In genomic region chr6:29193961-29194750, GRCm38 (mm10) we compare ENCODE assay signal across 10 mouse cellular contexts. TPM values are rescaled to one million over a fixed set of nuclear protein-coding genes. Genes with fewer than 3 reads are reported as not detected.
DNase-seq lines count a peak whose midpoint lies in the region; ATAC-seq lines count a peak whose summit lies in the region.
"Had no signal": no experiment of that assay in that cellular context is flagged by ENCODE, and none has a peak within 500 bp of the region (broad histone marks: within the 10 kb centered on the region; RNA-seq: fewer than 3 reads in every experiment).

No protein-coding gene starts in this region.

- H3K36me3 ChIP-seq in megakaryocyte, embryonic 14.5 days (replicated peaks; ENCODE audit: low read length): no peaks in the 10 kb centered on the region
- no peaks in the 10 kb centered on the region for H3K36me3 ChIP-seq in heart, embryonic 12.5 days
- no peaks in the 10 kb centered on the region for H3K36me3 ChIP-seq in hindbrain, embryonic 14.5 days (replicated peaks; ENCODE audit: control insufficient read depth, insufficient read depth)

- H3K9me3 ChIP-seq in megakaryocyte, embryonic 14.5 days: no peaks in the 10 kb centered on the region
- no peaks in the 10 kb centered on the region for H3K9me3 ChIP-seq in heart, embryonic 12.5 days (replicated peaks)
- no peaks in the 10 kb centered on the region for H3K9me3 ChIP-seq in hindbrain, embryonic 14.5 days (ENCODE audit: control insufficient read depth, low read length)

- no peak for ATAC-seq in megakaryocyte, adult 5-6 weeks (ENCODE audit: poor library complexity, severe bottlenecking)
- ATAC-seq in heart, embryonic 12.5 days (ENCODE audit: insufficient number of reproducible peaks, low FRiP score): peak; percentile 85
- ATAC-seq in hindbrain, embryonic 14.5 days (ENCODE audit: low FRiP score): no peak

- H3K4me3 ChIP-seq in megakaryocyte, embryonic 14.5 days (replicated peaks): peak overlapping the region; percentile 64
- H3K4me3 ChIP-seq in heart, embryonic 12.5 days: no peak overlapping the region
- no peak overlapping the region for H3K4me3 ChIP-seq in hindbrain, embryonic 14.5 days (replicated peaks; ENCODE audit: low read length)

- peaks cover 85% of the 10 kb centered on the region for H3K4me1 ChIP-seq in megakaryocyte, embryonic 14.5 days
- peaks cover 24% of the 10 kb centered on the region for H3K4me1 ChIP-seq in heart, embryonic 12.5 days (replicated peaks)
- H3K4me1 ChIP-seq in hindbrain, embryonic 14.5 days (replicated peaks; ENCODE audit: control insufficient read depth, insufficient read depth, low read length): peaks cover 17% of the 10 kb centered on the region

- H3K9ac ChIP-seq in heart, embryonic 12.5 days: 0 out of 2 replicates have a peak overlapping the region, but pooled peaks have one; percentile 1
- no peak overlapping the region for H3K9ac ChIP-seq in hindbrain, embryonic 14.5 days

- 35% methylated on average over 15 of the region's 15 CpGs for WGBS in heart, embryonic 12.5 days
- 78% methylated on average over 15 of the region's 15 CpGs for WGBS in hindbrain, embryonic 14.5 days

- peak overlapping the region; percentile 17 for H3K4me2 ChIP-seq in heart, embryonic 12.5 days
- no peak overlapping the region for H3K4me2 ChIP-seq in hindbrain, embryonic 14.5 days (replicated peaks)

- DNase-seq in ZHBTc4 (ENCODE audit: low read depth, low spot score): peak; percentile 56
- DNase-seq in lung, adult 18-20 months: peak; percentile 65 to 78
- no peak for DNase-seq in yolk sac, embryonic 10.5 days (ENCODE audit: low spot score)
- no peak for DNase-seq in hindbrain, embryonic 14.5 days (ENCODE audit: low spot score)
- DNase-seq in layer of hippocampus, postnatal 10 days (ENCODE audit: low spot score in 2 of 2): no peak
- DNase-seq: gastrocnemius, postnatal 14 days; left cerebral cortex, postnatal 4 days had no signal

- peak overlapping the region; percentile 75 for H3K27ac ChIP-seq in heart, embryonic 12.5 days (ENCODE audit: poor library complexity, severe bottlenecking)
- no peak overlapping the region for H3K27ac ChIP-seq in hindbrain, embryonic 14.5 days

- peaks cover 87% of the 10 kb centered on the region for H3K27me3 ChIP-seq in megakaryocyte, embryonic 14.5 days (replicated peaks)
- H3K27me3 ChIP-seq in heart, embryonic 12.5 days (replicated peaks): peaks cover 24% of the 10 kb centered on the region
- no peaks in the 10 kb centered on the region for H3K27me3 ChIP-seq in hindbrain, embryonic 14.5 days (ENCODE audit: control insufficient read depth, insufficient read depth, low read length)

RNA-seq across cellular contexts. Expression of gene Prrt4, which starts 14.8 kb away (rescaled TPM):
- polyA plus RNA-seq in megakaryocyte, embryonic 14.5 days (2012; ENCODE audit: insufficient read depth, low replicate concordance): 36.9 and 51.1 TPM in 2 replicates
- total RNA-seq in megakaryocyte, adult 5-6 weeks (2015): not detected in 2 replicates
- not detected in 2 replicates for total RNA-seq in megakaryocyte, adult 5-6 weeks (2017)
- polyA plus RNA-seq in heart, embryonic 12.5 days (2016; fragmentation: Nextera tagmentation; extraction: Ambion mirVana): 3.0 and 3.1 TPM in 2 replicates
- polyA plus RNA-seq in hindbrain, embryonic 14.5 days (2014; fragmentation: Nextera tagmentation; extraction: Ambion mirVana): 10.0 and 11.0 TPM in 2 replicates
- 10 to 100 TPM in 1 of 2 experiments, 1 to 10 TPM in 1; 8.1 to 10.3 TPM for total RNA-seq in layer of hippocampus, postnatal 10 days (2021)

RNA-seq across cellular contexts. Expression of gene Impdh1, which starts 22.0 kb away (rescaled TPM):
- 281 and 443 TPM in 2 replicates for polyA plus RNA-seq in megakaryocyte, embryonic 14.5 days (2012; ENCODE audit: insufficient read depth, low replicate concordance)
- 7.8 and 12.0 TPM in 2 replicates for total RNA-seq in megakaryocyte, adult 5-6 weeks (2015)
- total RNA-seq in megakaryocyte, adult 5-6 weeks (2017): 9.0 and 11.6 TPM in 2 replicates
- 39.5 and 40.8 TPM in 2 replicates for polyA plus RNA-seq in heart, embryonic 12.5 days (2016; fragmentation: Nextera tagmentation; extraction: Ambion mirVana)
- 60.8 and 65.0 TPM in 2 replicates for polyA plus RNA-seq in hindbrain, embryonic 14.5 days (2014; fragmentation: Nextera tagmentation; extraction: Ambion mirVana)
- total RNA-seq in layer of hippocampus, postnatal 10 days (2021): 10 to 100 TPM; 84.5 to 87.2 TPM

RNA-seq across cellular contexts. Expression of gene Rbm28, which starts 29.4 kb away (rescaled TPM):
- polyA plus RNA-seq in megakaryocyte, embryonic 14.5 days (2012; ENCODE audit: insufficient read depth, low replicate concordance): 0.61 and 10.4 TPM in 2 replicates
- 29.2 and 29.6 TPM in 2 replicates for total RNA-seq in megakaryocyte, adult 5-6 weeks (2015)
- total RNA-seq in megakaryocyte, adult 5-6 weeks (2017): 27.3 and 33.9 TPM in 2 replicates
- polyA plus RNA-seq in heart, embryonic 12.5 days (2016; fragmentation: Nextera tagmentation; extraction: Ambion mirVana): 32.4 and 35.6 TPM in 2 replicates
- polyA plus RNA-seq in hindbrain, embryonic 14.5 days (2014; fragmentation: Nextera tagmentation; extraction: Ambion mirVana): 42.7 and 43.0 TPM in 2 replicates
- total RNA-seq in layer of hippocampus, postnatal 10 days (2021): 10 to 100 TPM; 33.7 to 43.6 TPM

Comparison
In these comparisons a context has a peak if more than half of its experiments do, and no peak if none do; other contexts are left out.
1. DNase-seq: peak in ZHBTc4 (single experiment) and lung, adult 18-20 months (2 of 2); none in yolk sac, embryonic 10.5 days (single experiment), hindbrain, embryonic 14.5 days (single experiment) and layer of hippocampus, postnatal 10 days (0 of 2).